Mouse (Mus musculus): ENCODE data around the gene Selenof.

Selenof gene

GRCm38 (mm10) chr3:144644202-144644601, 74.1 kb downstream of the Selenof start:
- no peak for DNase-seq
